Mouse (Mus musculus) kidney, adult 9 months (tissue): ENCODE data around the gene Gpx4.

Source experiments
- DNase-seq: peaks from one replicate; pipeline ENCODE4 v3.0.0; 2022

Gene Gpx4

DNA sequence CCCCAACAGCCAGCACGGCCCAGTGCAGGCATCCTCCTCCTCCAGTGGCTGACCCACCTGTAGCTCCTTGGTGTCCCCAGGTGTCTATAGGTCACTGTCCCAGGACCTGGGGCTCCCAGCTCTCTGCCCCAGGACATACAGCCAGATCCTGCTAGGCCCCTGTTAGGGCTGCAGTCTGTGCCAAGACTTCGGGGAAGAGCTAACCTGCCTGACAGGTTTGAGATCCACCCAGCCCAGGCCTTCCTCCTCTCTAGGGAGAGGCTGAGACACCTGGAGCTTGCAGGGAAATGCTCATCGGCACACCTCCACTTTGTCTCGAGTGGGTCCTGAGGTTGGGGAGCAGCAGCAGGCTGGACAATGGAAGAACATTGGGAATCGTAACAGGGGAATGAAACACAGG lies 59.0 kb downstream of the Gpx4 start:
- DNase-seq = no peak
